ENCODE assay signal across 21 mouse cellular contexts in genomic region chr4:136801944-136802343, GRCm38 (mm10). TPM values are rescaled to one million over a fixed set of nuclear protein-coding genes. Genes with fewer than 3 reads are reported as not detected.
DNase-seq lines count a peak whose midpoint lies in the region; ATAC-seq and TF ChIP-seq lines count a peak whose summit lies in the region.
"Had no signal": no experiment of that assay in that cellular context is flagged by ENCODE, and none has a peak within 500 bp of the region (broad histone marks: within the 10 kb centered on the region; RNA-seq: fewer than 3 reads in every experiment).

No protein-coding gene starts in this region.

- H3K4me2 ChIP-seq in embryonic facial prominence, embryonic 15.5 days (replicated peaks): no peak overlapping the region
- peak overlapping the region; percentile 35; the same call in 1 of the 2 replicates for H3K4me2 ChIP-seq in intestine, embryonic 15.5 days (replicated peaks)
- no peak overlapping the region for H3K4me2 ChIP-seq in forebrain, embryonic 13.5 days
- H3K4me2 ChIP-seq: embryonic facial prominence, embryonic 12.5 days; forebrain, embryonic 15.5 days; limb, embryonic 12.5 days; liver, embryonic 13.5 days had no signal

- H3K27ac ChIP-seq in embryonic facial prominence, embryonic 15.5 days (replicated peaks): 0 out of 2 replicates have a peak overlapping the region, but pooled peaks have one; percentile 44
- no peak overlapping the region for H3K27ac ChIP-seq in embryonic facial prominence, embryonic 10.5 days (replicated peaks)
- peak overlapping the region; percentile 61 for H3K27ac ChIP-seq in kidney, adult 2 months (ENCODE audit: insufficient read depth, low read depth, low read length)
- H3K27ac ChIP-seq in intestine, embryonic 15.5 days: peak overlapping the region; percentile 61; the same call in 1 of the 2 replicates
- H3K27ac ChIP-seq in small intestine, adult 2 months (ENCODE audit: insufficient read depth, low read depth, low read length): peak overlapping the region; percentile 86
- H3K27ac ChIP-seq in forebrain, embryonic 13.5 days: no peak overlapping the region
- H3K27ac ChIP-seq: embryonic facial prominence, embryonic 12.5 days; forebrain, embryonic 15.5 days; hindbrain, embryonic 10.5 days; layer of hippocampus, adult 2 months; limb, embryonic 12.5 days; liver, embryonic 13.5 days; macrophage had no signal

- no peak overlapping the region for H3K4me3 ChIP-seq in embryonic facial prominence, embryonic 15.5 days (replicated peaks)
- no peak overlapping the region for H3K4me3 ChIP-seq in embryonic facial prominence, embryonic 10.5 days
- H3K4me3 ChIP-seq in kidney, adult 2 months (ENCODE audit: insufficient read depth, low read depth, low read length): no peak overlapping the region
- H3K4me3 ChIP-seq in intestine, embryonic 15.5 days (replicated peaks): no peak overlapping the region
- no peak overlapping the region for H3K4me3 ChIP-seq in small intestine, adult 2 months (ENCODE audit: low read depth, low read length)
- no peak overlapping the region for H3K4me3 ChIP-seq in forebrain, embryonic 13.5 days
- H3K4me3 ChIP-seq: embryonic facial prominence, embryonic 12.5 days; erythroblast, embryonic 14.5 days; forebrain, embryonic 15.5 days; hindbrain, embryonic 10.5 days; layer of hippocampus, adult 2 months; limb, embryonic 12.5 days; liver, embryonic 13.5 days had no signal

- TF ChIP-seq POLR2A in kidney, adult 2 months (IDR thresholded peaks at IDR 0.05; ENCODE audit: low read depth, low read length): no peak
- TF ChIP-seq POLR2A in small intestine, adult 2 months (IDR thresholded peaks at IDR 0.05; ENCODE audit: low read depth, low read length): no peak

- H3K4me1 ChIP-seq in embryonic facial prominence, embryonic 15.5 days: peaks cover 80% of the 10 kb centered on the region
- peaks cover 93% of the 10 kb centered on the region for H3K4me1 ChIP-seq in embryonic facial prominence, embryonic 10.5 days
- no peaks in the 10 kb centered on the region; the same call in 1 of the 2 replicates for H3K4me1 ChIP-seq in kidney, adult 2 months (ENCODE audit: control insufficient read depth, insufficient read depth, low read length)
- H3K4me1 ChIP-seq in intestine, embryonic 15.5 days (replicated peaks): peaks cover 66% of the 10 kb centered on the region
- H3K4me1 ChIP-seq in small intestine, adult 2 months (ENCODE audit: control insufficient read depth, insufficient read depth, insufficient read length, low read length): peaks cover 29% of the 10 kb centered on the region
- peaks cover 81% of the 10 kb centered on the region for H3K4me1 ChIP-seq in forebrain, embryonic 13.5 days

- H3K9ac ChIP-seq in embryonic facial prominence, embryonic 15.5 days: no peak overlapping the region
- no peak overlapping the region for H3K9ac ChIP-seq in intestine, embryonic 15.5 days
- H3K9ac ChIP-seq in forebrain, embryonic 13.5 days: no peak overlapping the region
- H3K9ac ChIP-seq: embryonic facial prominence, embryonic 12.5 days; forebrain, embryonic 15.5 days; limb, embryonic 12.5 days; liver, embryonic 13.5 days had no signal

- H3K27me3 ChIP-seq in embryonic facial prominence, embryonic 15.5 days: no peaks in the 10 kb centered on the region
- H3K27me3 ChIP-seq in embryonic facial prominence, embryonic 10.5 days (replicated peaks; ENCODE audit: low read depth, poor library complexity, severe bottlenecking): no peaks in the 10 kb centered on the region
- H3K27me3 ChIP-seq in kidney, adult 2 months (replicated peaks; ENCODE audit: control insufficient read depth, insufficient read depth, low read length): no peaks in the 10 kb centered on the region
- no peaks in the 10 kb centered on the region for H3K27me3 ChIP-seq in intestine, embryonic 15.5 days (replicated peaks)
- H3K27me3 ChIP-seq in small intestine, adult 2 months (ENCODE audit: control insufficient read depth, insufficient read depth, low read length): no peaks in the 10 kb centered on the region
- H3K27me3 ChIP-seq in forebrain, embryonic 13.5 days: no peaks in the 10 kb centered on the region
- H3K27me3 ChIP-seq: embryonic facial prominence, embryonic 12.5 days; forebrain, embryonic 15.5 days; Patski had no signal

- DNase-seq in embryonic facial prominence, embryonic 10.5 days (ENCODE audit: low spot score): no peak
- no peak for DNase-seq in kidney, adult 2 months
- DNase-seq in kidney, adult 18-20 months: no peak
- no peak for DNase-seq in yolk sac, embryonic 10.5 days (ENCODE audit: low spot score)
- DNase-seq: cerebellum, adult 11 months; cerebellum, adult 9-11 months; gastrocnemius, postnatal 10 days; layer of hippocampus, postnatal 36 days; liver, embryonic 13.5 days had no signal

- TF ChIP-seq CTCF in kidney, adult 2 months (conservative IDR thresholded peaks at IDR 0.05; ENCODE audit: insufficient read depth, insufficient read length, low read depth, low read length): no peak
- no peak for TF ChIP-seq CTCF in small intestine, adult 2 months (IDR thresholded peaks at IDR 0.05; ENCODE audit: extremely low read depth, insufficient read length, insufficient replicate concordance, low read depth, low read length)

- ATAC-seq in embryonic facial prominence, embryonic 15.5 days (ENCODE audit: insufficient number of reproducible peaks, low FRiP score, low TSS enrichment, low read depth): no peak
- ATAC-seq in intestine, embryonic 15.5 days: peak; percentile 73
- ATAC-seq in forebrain, embryonic 13.5 days: no peak
- ATAC-seq: forebrain, embryonic 15.5 days; Patski had no signal

- 58% methylated on average over 5 of the region's 5 CpGs for whole genome bisulfite sequencing in embryonic facial prominence, embryonic 15.5 days
- WGBS in embryonic facial prominence, embryonic 10.5 days: 84% methylated on average over 5 of the region's 5 CpGs
- WGBS in kidney, adult 2 months: 66% methylated on average over 5 of the region's 5 CpGs
- whole genome bisulfite sequencing in intestine, embryonic 15.5 days: 70% methylated on average over 5 of the region's 5 CpGs
- WGBS in small intestine, adult 2 months: 37% methylated on average over 5 of the region's 5 CpGs
- WGBS in forebrain, embryonic 13.5 days: 89% methylated on average over 5 of the region's 5 CpGs

- no peaks in the 10 kb centered on the region for H3K9me3 ChIP-seq in embryonic facial prominence, embryonic 15.5 days (replicated peaks)
- H3K9me3 ChIP-seq in embryonic facial prominence, embryonic 10.5 days: no peaks in the 10 kb centered on the region
- no peaks in the 10 kb centered on the region for H3K9me3 ChIP-seq in intestine, embryonic 15.5 days
- H3K9me3 ChIP-seq in forebrain, embryonic 13.5 days (replicated peaks): no peaks in the 10 kb centered on the region
- H3K9me3 ChIP-seq: embryonic facial prominence, embryonic 12.5 days; forebrain, embryonic 15.5 days; hindbrain, embryonic 10.5 days; limb, embryonic 12.5 days; liver, embryonic 13.5 days had no signal

- H3K36me3 ChIP-seq in embryonic facial prominence, embryonic 15.5 days: no peaks in the 10 kb centered on the region
- H3K36me3 ChIP-seq in embryonic facial prominence, embryonic 10.5 days (replicated peaks): no peaks in the 10 kb centered on the region
- no peaks in the 10 kb centered on the region for H3K36me3 ChIP-seq in kidney, adult 2 months (ENCODE audit: control insufficient read depth, insufficient read depth, low read length)
- no peaks in the 10 kb centered on the region for H3K36me3 ChIP-seq in intestine, embryonic 15.5 days
- no peaks in the 10 kb centered on the region for H3K36me3 ChIP-seq in small intestine, adult 2 months (ENCODE audit: control insufficient read depth, insufficient read depth, low read length)
- H3K36me3 ChIP-seq in forebrain, embryonic 13.5 days (ENCODE audit: poor library complexity, severe bottlenecking): peaks cover 4% of the 10 kb centered on the region; the same call in 1 of the 2 replicates
- H3K36me3 ChIP-seq: embryonic facial prominence, embryonic 12.5 days; forebrain, embryonic 15.5 days; limb, embryonic 12.5 days; liver, embryonic 13.5 days had no signal

RNA-seq across cellular contexts. Expression of gene Ephb2, which starts 33.8 kb away (rescaled TPM):
- polyA plus RNA-seq in embryonic facial prominence, embryonic 15.5 days (2015; fragmentation: Nextera tagmentation; extraction: Ambion mirVana): 12.2 and 13.1 TPM in 2 replicates
- 10.7 and 12.4 TPM in 2 replicates for polyA plus RNA-seq in embryonic facial prominence, embryonic 10.5 days (2016; fragmentation: Nextera tagmentation; extraction: Ambion mirVana)
- 10.4 and 19.3 TPM in 2 replicates for polyA plus RNA-seq in kidney, adult 2 months (2012; rRNA removed)
- 8.2 and 8.9 TPM in 2 replicates for polyA plus RNA-seq in intestine, embryonic 15.5 days (2015; fragmentation: Nextera tagmentation; extraction: Ambion mirVana)
- polyA plus RNA-seq in small intestine, adult 2 months (2012; rRNA removed): 32.1 and 57.6 TPM in 2 replicates
- polyA plus RNA-seq in forebrain, embryonic 13.5 days (2015; fragmentation: Nextera tagmentation; extraction: Ambion mirVana): 10.7 and 12.7 TPM in 2 replicates
- polyA plus RNA-seq: erythroblast, embryonic 14.5 days had no signal

Comparison
In these comparisons a context has a peak if more than half of its experiments do, and no peak if none do; other contexts are left out.
1. H3K27ac ChIP-seq: peak in embryonic facial prominence, embryonic 15.5 days (single experiment), kidney, adult 2 months (single experiment), intestine, embryonic 15.5 days (single experiment) and small intestine, adult 2 months (single experiment); none in embryonic facial prominence, embryonic 10.5 days (single experiment) and forebrain, embryonic 13.5 days (single experiment).